Mouse (Mus musculus) embryonic fibroblast, embryonic 13.5 days (primary cell): ENCODE measurements around the gene Lrch1.

ENCODE experiments used
- CTCF ChIP-seq: IDR thresholded peaks from 2 replicates; pipeline ENCODE4 v1.5.1; 2011; ENCODE audit warnings: mild to moderate bottlenecking, control low read depth, low read length, moderate library complexity, borderline replicate concordance; ENCODE audit not compliant: insufficient read depth
- POLR2A ChIP-seq: IDR thresholded peaks from 2 replicates; pipeline ENCODE4 v1.6.1; 2011; ENCODE audit warnings: low read depth, mild to moderate bottlenecking, control low read depth, low read length, moderate library complexity

DNA sequence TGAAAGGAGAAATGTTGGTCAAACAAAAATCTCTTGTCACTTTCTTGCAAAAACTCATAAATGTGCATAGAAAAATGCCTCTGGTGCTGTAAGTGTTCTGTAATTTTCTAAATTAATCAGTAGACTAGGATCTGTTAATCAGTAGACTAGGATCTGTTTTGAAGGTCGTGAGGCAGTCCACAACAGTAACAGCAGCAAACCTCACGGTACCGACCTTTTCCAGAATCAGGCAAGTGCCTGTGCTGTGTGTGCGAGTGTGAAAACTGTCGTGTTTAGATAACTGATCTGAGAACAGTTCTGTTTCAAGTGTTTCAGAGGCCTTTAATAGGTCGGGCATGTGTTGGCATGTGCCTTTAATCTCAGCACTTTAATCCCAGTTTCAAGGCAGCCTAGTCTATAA lies 212.2 kb downstream of the Lrch1 start:
- no peak for TF ChIP-seq POLR2A
- no peak for TF ChIP-seq CTCF
